Mouse (Mus musculus): Measurements from ENCODE around the gene Abr. TPM values are rescaled to one million over a fixed set of nuclear protein-coding genes. Genes with fewer than 3 reads are reported as not detected.
A peak's percentile ranks its signal among the peaks of the same experiment; 100 is the strongest.

Gene Abr
- total RNA-seq, 2 experiments from 2014 or later: 7.2 to 10.9 TPM

GRCm38 (mm10) chr11:76476376-76477094, 145.6 kb downstream of the Abr start:
- no peak for ATAC-seq (replicated peaks; ENCODE audit: low FRiP score, low TSS enrichment, poor library complexity, severe bottlenecking)

- no peak for ATAC-seq (replicated peaks; ENCODE audit: low FRiP score, low TSS enrichment, poor library complexity, severe bottlenecking)
Measured at GRCm38 (mm10) chr11:76472617-76473016, 149.5 kb downstream of the Abr start.

GRCm38 (mm10) chr11:76469311-76469998, 152.7 kb downstream of the Abr start:
- no peak for ATAC-seq (replicated peaks; ENCODE audit: low FRiP score, low TSS enrichment, poor library complexity, severe bottlenecking)

- ATAC-seq (replicated peaks; ENCODE audit: low FRiP score, low TSS enrichment, poor library complexity, severe bottlenecking): no peak
Measured at GRCm38 (mm10) chr11:76468347-76468746, 153.8 kb downstream of the Abr start.

GRCm38 (mm10) chr11:76467487-76468005, 154.6 kb downstream of the Abr start:
- no peak for ATAC-seq (replicated peaks; ENCODE audit: low FRiP score, low TSS enrichment, poor library complexity, severe bottlenecking)

GRCm38 (mm10) chr11:76467073-76467472, 155.0 kb downstream of the Abr start:
- no peak for ATAC-seq (replicated peaks; ENCODE audit: low FRiP score, low TSS enrichment, poor library complexity, severe bottlenecking)

GRCm38 (mm10) chr11:76465879-76466278, 156.2 kb downstream of the Abr start:
- ATAC-seq (replicated peaks; ENCODE audit: low FRiP score, low TSS enrichment, poor library complexity, severe bottlenecking): no peak

- ATAC-seq (replicated peaks; ENCODE audit: low FRiP score, low TSS enrichment, poor library complexity, severe bottlenecking): no peak
Measured at GRCm38 (mm10) chr11:76461696-76462095, 160.4 kb downstream of the Abr start.

- no peak for ATAC-seq (replicated peaks; ENCODE audit: low FRiP score, low TSS enrichment, poor library complexity, severe bottlenecking)
Measured at GRCm38 (mm10) chr11:76461201-76461600, 160.9 kb downstream of the Abr start.

GRCm38 (mm10) chr11:76459489-76459888, 162.6 kb downstream of the Abr start:
- ATAC-seq (replicated peaks; ENCODE audit: low FRiP score, low TSS enrichment, poor library complexity, severe bottlenecking): no peak

GRCm38 (mm10) chr11:76458730-76459129, 163.4 kb downstream of the Abr start:
- no peak for ATAC-seq (replicated peaks; ENCODE audit: low FRiP score, low TSS enrichment, poor library complexity, severe bottlenecking)

- no peak for ATAC-seq (replicated peaks; ENCODE audit: low FRiP score, low TSS enrichment, poor library complexity, severe bottlenecking)
Measured at GRCm38 (mm10) chr11:76456897-76457296, 165.2 kb downstream of the Abr start.

- ATAC-seq (replicated peaks; ENCODE audit: low FRiP score, low TSS enrichment, poor library complexity, severe bottlenecking): peak; percentile 80
Measured at GRCm38 (mm10) chr11:76456233-76456632, 165.9 kb downstream of the Abr start.

GRCm38 (mm10) chr11:76454492-76454891, 167.6 kb downstream of the Abr start:
- ATAC-seq (replicated peaks; ENCODE audit: low FRiP score, low TSS enrichment, poor library complexity, severe bottlenecking): peak; percentile 69; the same call in 1 of the 2 replicates

GRCm38 (mm10) chr11:76450202-76450561, 171.9 kb downstream of the Abr start:
- ATAC-seq (replicated peaks; ENCODE audit: low FRiP score, low TSS enrichment, poor library complexity, severe bottlenecking): no peak

- no peak for ATAC-seq (replicated peaks; ENCODE audit: low FRiP score, low TSS enrichment, poor library complexity, severe bottlenecking)
Measured at GRCm38 (mm10) chr11:76449520-76450201, 172.5 kb downstream of the Abr start.

- peak; percentile 76; the same call in 1 of the 2 replicates for ATAC-seq (replicated peaks; ENCODE audit: low FRiP score, low TSS enrichment, poor library complexity, severe bottlenecking)
Measured at GRCm38 (mm10) chr11:76446251-76446650, 175.9 kb downstream of the Abr start.

- no peak for ATAC-seq (replicated peaks; ENCODE audit: low FRiP score, low TSS enrichment, poor library complexity, severe bottlenecking)
Measured at GRCm38 (mm10) chr11:76445459-76445858, 176.7 kb downstream of the Abr start.

GRCm38 (mm10) chr11:76439666-76440065, 182.4 kb downstream of the Abr start:
- no peak for ATAC-seq (replicated peaks; ENCODE audit: low FRiP score, low TSS enrichment, poor library complexity, severe bottlenecking)

GRCm38 (mm10) chr11:76436864-76437437, 185.2 kb downstream of the Abr start:
- ATAC-seq (replicated peaks; ENCODE audit: low FRiP score, low TSS enrichment, poor library complexity, severe bottlenecking): no peak

Measured in megakaryocyte-erythroid progenitor cell, adult 5-6 weeks (primary cell).